Mouse (Mus musculus) olfactory bulb, adult 2 months (tissue): ENCODE measurements around the gene Rnf113a2.

Experiments used
- CTCF ChIP-seq: fragments of 200-500 bp; IDR thresholded peaks from 2 replicates; pipeline ENCODE4 v1.5.1; 2012; ENCODE audit warnings: low read depth, mild to moderate bottlenecking, low read length, moderate library complexity; ENCODE audit not compliant: insufficient read depth
- POLR2A ChIP-seq: fragments of 200-500 bp; IDR thresholded peaks from 2 replicates; pipeline ENCODE4 v1.6.1; 2012; ENCODE audit warnings: mild to moderate bottlenecking, low read depth, low read length, moderate library complexity; ENCODE audit not compliant: insufficient read depth

- no peak for TF ChIP-seq CTCF
- no peak for TF ChIP-seq POLR2A
Observed at GRCm38 (mm10) chr12:84447386-84447785, 30.4 kb downstream of the Rnf113a2 start.
